Mouse (Mus musculus) lung, postnatal 25 days (tissue): ENCODE data around the gene Supt5.

Source experiments
- DNase-seq: peaks from one replicate; pipeline ENCODE4 v3.0.0; 2022; ENCODE audit warnings: low spot score

The Supt5 gene

GRCm38 (mm10) chr7:28301616-28302433 lies 36.7 kb downstream of the Supt5 start, which contains the start of gene Dll3:
Dll3 (minus strand) TSS chr7:28302238.
- DNase-seq, result peak; percentile 32

GRCm38 (mm10) chr7:28298837-28299625 lies 39.5 kb downstream of the Supt5 start:
- DNase-seq, result peak; percentile 39

- DNase-seq, result peak; percentile 21
Observed at GRCm38 (mm10) chr7:28294481-28294880, 44.1 kb downstream of the Supt5 start.

- DNase-seq, result no peak
Observed at GRCm38 (mm10) chr7:28290638-28291590, 47.6 kb downstream of the Supt5 start, which contains the start of gene Selenov. Selenov (minus strand) TSS chr7:28291186.

GRCm38 (mm10) chr7:28290165-28290564 lies 48.4 kb downstream of the Supt5 start:
- no peak for DNase-seq

GRCm38 (mm10) chr7:28280630-28281029 lies 57.9 kb downstream of the Supt5 start:
- no peak for DNase-seq

GRCm38 (mm10) chr7:28278279-28278652 lies 60.3 kb downstream of the Supt5 start:
- no peak for DNase-seq

- peak; percentile 94 for DNase-seq
Observed at GRCm38 (mm10) chr7:28277615-28278278, 60.8 kb downstream of the Supt5 start, which contains the start of gene Eid2b. Eid2b (plus strand) TSS chr7:28277739.

- no peak for DNase-seq
Observed at GRCm38 (mm10) chr7:28277237-28277614, 61.3 kb downstream of the Supt5 start.

GRCm38 (mm10) chr7:28271761-28272160 lies 66.8 kb downstream of the Supt5 start:
- no peak for DNase-seq

GRCm38 (mm10) chr7:28269355-28269754 lies 69.2 kb downstream of the Supt5 start:
- no peak for DNase-seq

- DNase-seq, result no peak
Observed at GRCm38 (mm10) chr7:28268576-28268975, 70.0 kb downstream of the Supt5 start.

- DNase-seq, result peak; percentile 27
Observed at GRCm38 (mm10) chr7:28268042-28268531, 70.5 kb downstream of the Supt5 start.

GRCm38 (mm10) chr7:28267129-28268041 lies 71.2 kb downstream of the Supt5 start, which contains the start of gene Eid2:
Eid2 (plus strand) TSS chr7:28267881.
- DNase-seq, result peak; percentile 75

- DNase-seq, result no peak
Observed at GRCm38 (mm10) chr7:28265391-28265790, 73.2 kb downstream of the Supt5 start.
